Mouse (Mus musculus): ENCODE measurements at regions not wholly inside any gene's neighbourhood (a gene's known extent, or its start where the extent isn't known, plus 50 kb on each side); places are given as distances from the start of the nearest gene placed in this dataset.
A peak's percentile ranks its signal among the peaks of the same experiment; 100 is the strongest.

- DNase-seq (ENCODE audit: low spot score), result no peak
Observed at GRCm38 (mm10) chr19:23044510-23045464, 96.2 kb upstream of the Klf9 start.

GRCm38 (mm10) chr19:23051456-23051855 is 89.6 kb upstream of the Klf9 start:
- no peak for DNase-seq (ENCODE audit: low spot score)

GRCm38 (mm10) chr19:23054440-23054839 is 86.6 kb upstream of the Klf9 start:
- DNase-seq (ENCODE audit: low spot score), result no peak

- DNase-seq (ENCODE audit: low spot score), result no peak
Observed at GRCm38 (mm10) chr19:23055916-23056805, 84.9 kb upstream of the Klf9 start.

GRCm38 (mm10) chr19:23056851-23057707 is 83.9 kb upstream of the Klf9 start:
- peak; percentile 82 for DNase-seq (ENCODE audit: low spot score)

- DNase-seq (ENCODE audit: low spot score), result peak; percentile 53
Observed at GRCm38 (mm10) chr19:23057739-23058501, 83.1 kb upstream of the Klf9 start.

GRCm38 (mm10) chr19:23058502-23058900 is 82.5 kb upstream of the Klf9 start:
- DNase-seq (ENCODE audit: low spot score), result no peak

- DNase-seq (ENCODE audit: low spot score), result no peak
Observed at GRCm38 (mm10) chr19:23061081-23061640, 79.9 kb upstream of the Klf9 start.

- DNase-seq (ENCODE audit: low spot score), result no peak
Observed at GRCm38 (mm10) chr19:23061906-23062305, 79.1 kb upstream of the Klf9 start.

GRCm38 (mm10) chr19:23062851-23063250 is 78.2 kb upstream of the Klf9 start:
- no peak for DNase-seq (ENCODE audit: low spot score)

- DNase-seq (ENCODE audit: low spot score), result no peak
Observed at GRCm38 (mm10) chr19:23065548-23065947, 75.5 kb upstream of the Klf9 start.

GRCm38 (mm10) chr19:23066726-23067125 is 74.3 kb upstream of the Klf9 start:
- no peak for DNase-seq (ENCODE audit: low spot score)

- DNase-seq (ENCODE audit: low spot score), result no peak
Observed at GRCm38 (mm10) chr19:23068600-23068999, 72.4 kb upstream of the Klf9 start.

- no peak for DNase-seq (ENCODE audit: low spot score)
Observed at GRCm38 (mm10) chr19:23069656-23070055, 71.4 kb upstream of the Klf9 start.

GRCm38 (mm10) chr19:23071000-23071399 is 70.0 kb upstream of the Klf9 start:
- DNase-seq (ENCODE audit: low spot score), result no peak

- no peak for DNase-seq (ENCODE audit: low spot score)
Observed at GRCm38 (mm10) chr19:23074602-23075570, 66.1 kb upstream of the Klf9 start.

- DNase-seq (ENCODE audit: low spot score), result no peak
Observed at GRCm38 (mm10) chr19:23075790-23076189, 65.2 kb upstream of the Klf9 start.

GRCm38 (mm10) chr19:23085173-23085660 is 55.8 kb upstream of the Klf9 start:
- DNase-seq (ENCODE audit: low spot score), result no peak

- DNase-seq (ENCODE audit: low spot score), result no peak
Observed at GRCm38 (mm10) chr19:23087575-23087974, 53.5 kb upstream of the Klf9 start.
